Mouse (Mus musculus) spleen, postnatal 36 days (tissue): Measurements from ENCODE around the gene Esrrb.

ENCODE experiments used
- DNase-seq, 2 experiments: peaks; one replicate each; pipeline ENCODE4 v3.0.0; 2022; ENCODE audit warnings: low spot score in 2 of 2, mixed read lengths in 1 of 2

Gene Esrrb

DNA sequence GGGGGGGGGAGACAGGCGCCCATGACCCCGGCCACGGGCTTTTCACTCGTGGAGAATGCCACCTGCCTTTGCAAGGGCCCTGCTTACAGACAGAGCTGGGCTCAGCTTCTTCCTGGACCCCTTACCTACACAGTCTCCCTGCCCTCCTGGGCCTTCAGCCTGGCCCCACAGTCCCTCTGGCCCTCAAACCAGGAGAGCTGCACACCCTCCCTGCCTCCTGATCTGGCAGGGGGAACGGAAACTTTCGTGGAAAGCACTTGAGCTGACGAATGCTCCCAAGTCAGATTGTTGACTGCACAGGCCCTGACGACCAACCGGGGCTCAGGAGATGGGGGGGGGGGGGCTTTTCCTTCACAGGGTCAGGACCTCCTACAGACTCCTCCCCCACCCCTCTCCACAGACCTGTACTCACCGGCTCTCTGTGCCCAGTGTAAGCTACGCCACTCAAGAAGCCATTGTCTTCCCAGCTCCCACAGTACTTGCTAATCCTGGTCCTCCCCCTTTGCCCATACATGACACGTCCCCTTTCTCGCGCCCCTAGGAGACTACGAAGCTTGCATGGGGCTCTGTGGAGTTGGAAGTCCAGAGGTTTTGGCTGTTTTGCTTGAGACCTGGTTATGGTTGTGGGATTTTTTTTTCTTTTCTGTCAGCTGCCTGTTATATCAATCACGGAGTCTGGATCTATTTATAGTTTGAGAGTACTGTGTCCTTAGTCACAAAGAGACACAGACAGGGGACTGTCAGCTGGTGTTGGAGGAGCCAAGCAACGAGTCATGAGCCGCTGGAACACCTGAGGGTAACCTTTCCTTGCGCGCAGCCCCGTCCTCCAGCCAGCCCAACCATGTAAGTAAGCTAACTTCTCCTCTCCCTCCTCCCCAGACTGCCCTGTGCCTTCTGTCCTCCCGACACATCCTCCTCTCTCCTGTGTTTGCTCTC is at the start of gene Esrrb:
Esrrb (plus strand) TSS at position 422 of the 936 bp plus-strand sequence.
- DNase-seq = no peak

DNA sequence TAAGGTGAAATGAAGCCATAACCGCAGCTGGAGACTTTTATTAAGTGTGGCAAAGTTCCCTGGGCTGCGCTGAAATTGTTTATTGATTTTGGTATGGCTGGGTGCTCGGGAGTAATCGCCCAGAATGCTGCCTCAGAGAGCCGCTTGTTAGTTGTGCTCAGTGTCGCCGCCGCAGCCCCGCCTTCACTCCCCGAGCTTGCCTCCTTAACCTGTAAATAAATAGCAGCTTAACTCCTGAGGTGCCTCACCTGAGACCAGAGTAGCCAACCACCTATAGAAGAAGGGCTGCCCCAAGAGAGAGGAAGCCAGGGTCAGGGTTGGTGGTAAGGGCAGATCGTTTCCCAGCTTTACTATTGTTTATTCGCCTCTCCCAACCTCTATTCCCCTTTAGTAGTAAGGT is 40.3 kb upstream of the Esrrb start:
- no peak for DNase-seq

DNA sequence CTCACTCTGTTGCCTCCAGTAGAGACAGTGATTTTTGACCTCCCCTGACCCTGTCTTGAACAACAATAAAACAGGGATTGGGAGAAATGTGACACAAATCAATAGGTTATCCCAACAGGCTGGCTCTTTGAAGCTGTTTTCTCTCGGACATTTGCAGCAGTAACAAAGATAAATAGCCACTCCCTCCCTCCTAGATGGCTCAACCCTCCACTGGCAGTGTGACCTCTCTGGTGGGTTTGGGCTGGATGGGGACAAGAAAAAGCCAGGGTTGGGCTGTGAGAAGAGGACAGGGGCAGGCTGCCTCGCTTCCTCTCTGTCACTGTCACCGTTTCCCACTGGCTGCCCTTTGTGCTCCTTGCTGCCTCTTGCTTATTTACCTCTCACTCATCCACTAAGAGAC is 36.6 kb upstream of the Esrrb start:
- DNase-seq = no peak

DNA sequence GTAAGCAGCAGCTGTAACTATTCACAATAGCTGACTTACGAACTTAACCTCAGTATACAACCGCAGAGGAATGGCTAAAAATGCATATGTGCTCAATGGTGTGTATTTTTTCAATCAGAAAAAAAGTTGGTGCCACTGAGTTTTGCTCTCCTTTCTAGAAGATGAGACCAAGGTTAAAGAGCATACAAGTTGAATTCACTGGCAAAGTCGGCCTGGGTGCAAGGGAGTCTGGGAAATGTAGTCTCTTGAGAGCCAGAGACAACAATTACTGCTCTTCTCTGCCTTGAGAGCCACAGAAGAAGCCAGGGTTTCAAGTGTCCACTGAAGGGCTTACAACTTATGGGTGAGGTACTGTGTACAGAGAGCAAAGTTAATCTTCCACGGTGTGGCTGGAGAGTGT is 31.1 kb upstream of the Esrrb start:
- no peak for DNase-seq

DNA sequence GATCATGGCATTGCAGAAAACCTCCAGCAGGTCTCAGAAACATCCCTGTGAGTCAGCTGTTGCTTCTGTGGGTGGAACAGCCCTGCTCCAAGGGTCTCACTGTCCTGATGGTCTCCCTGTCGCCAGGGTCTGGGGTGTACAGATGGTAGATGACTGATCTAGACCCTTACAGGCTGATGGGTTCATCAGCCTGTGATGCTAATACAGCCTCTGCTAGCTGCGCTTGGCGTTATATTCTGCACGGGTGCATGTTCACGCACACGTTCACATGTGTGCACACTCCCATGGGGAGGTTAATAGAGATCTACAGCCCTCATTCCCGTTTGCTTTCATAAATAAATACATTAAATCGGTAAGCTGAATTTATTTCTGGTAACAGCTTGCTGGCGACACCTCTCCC is 30.2 kb upstream of the Esrrb start:
- no peak for DNase-seq

DNA sequence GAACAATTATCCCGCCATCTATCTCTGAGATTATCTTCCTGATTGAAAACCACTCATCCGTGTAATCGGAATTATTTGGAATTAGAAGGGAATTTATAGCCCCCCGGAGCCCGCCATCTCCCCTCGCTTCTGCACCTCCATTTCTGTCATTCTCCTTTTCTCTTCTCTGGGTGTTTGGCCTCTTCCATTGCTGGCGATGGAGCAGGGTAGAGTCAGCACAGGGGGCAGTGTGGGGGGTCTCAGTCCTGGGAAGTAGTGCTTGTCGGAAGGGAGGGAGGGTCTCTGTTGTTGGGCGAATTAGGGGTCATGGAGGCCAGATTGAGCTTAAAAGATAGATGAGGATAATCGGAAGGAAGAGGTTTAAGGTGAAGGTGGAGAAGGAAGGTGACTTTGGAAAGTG is 29.7 kb upstream of the Esrrb start:
- no peak for DNase-seq

DNA sequence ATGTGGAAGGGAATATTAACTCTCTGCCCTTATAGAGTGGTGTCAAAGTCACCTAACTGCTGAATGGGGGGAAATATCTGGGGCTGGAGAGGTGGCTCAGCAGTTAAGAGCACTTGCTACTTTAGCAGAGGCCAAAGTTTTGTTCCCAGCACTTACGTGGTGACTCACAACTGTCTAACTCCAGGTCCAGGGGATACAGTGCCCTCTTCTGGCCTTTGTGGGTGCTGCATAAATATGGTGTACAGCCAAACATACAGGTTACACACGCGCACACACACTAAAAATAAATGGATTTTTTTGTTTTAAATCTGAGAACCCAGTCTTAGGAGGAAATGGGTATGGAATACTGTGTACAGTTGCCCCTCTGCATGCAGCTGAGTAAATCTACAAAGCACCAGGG is 24.7 kb upstream of the Esrrb start:
- no peak for DNase-seq

DNA sequence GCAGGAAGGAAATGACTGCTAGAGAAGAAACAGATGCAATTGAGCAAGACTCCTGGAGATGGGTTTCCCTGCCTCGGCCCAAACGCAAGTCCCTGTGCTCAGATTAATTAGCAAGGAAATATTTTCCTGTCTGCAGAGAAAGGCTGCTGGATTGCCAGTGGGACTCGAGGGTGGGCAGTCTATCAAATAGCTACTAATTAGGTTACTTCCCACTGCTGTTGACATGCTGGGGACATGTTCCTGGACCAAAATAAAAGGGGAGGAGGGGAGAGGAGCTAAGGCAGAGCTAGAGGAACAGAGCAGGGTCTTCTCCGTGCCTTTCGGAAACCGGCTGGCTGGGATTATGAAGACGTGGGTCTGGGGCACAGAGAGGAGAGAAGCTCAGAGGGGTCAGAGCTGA is 24.0 kb upstream of the Esrrb start:
- DNase-seq = no peak

DNA sequence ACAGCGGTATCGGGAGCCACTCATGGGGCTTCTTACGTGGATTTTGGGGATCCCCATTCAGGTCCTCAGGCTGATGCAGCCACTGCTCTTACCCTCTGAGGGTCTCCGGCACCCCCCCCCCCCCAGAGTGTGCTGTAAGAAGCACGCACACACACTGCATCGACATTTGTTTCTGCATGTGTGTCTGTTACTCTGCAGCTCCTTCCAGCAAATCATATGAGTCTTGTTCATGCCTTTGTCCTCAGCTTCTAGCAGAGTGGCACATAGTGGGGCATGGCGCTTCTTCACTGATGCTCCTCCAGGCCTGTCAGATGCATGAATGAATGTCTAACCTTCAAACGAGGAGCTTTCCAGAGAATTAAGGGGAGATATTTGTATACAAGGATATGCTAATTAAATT is 11.4 kb upstream of the Esrrb start:
- DNase-seq = no peak

DNA sequence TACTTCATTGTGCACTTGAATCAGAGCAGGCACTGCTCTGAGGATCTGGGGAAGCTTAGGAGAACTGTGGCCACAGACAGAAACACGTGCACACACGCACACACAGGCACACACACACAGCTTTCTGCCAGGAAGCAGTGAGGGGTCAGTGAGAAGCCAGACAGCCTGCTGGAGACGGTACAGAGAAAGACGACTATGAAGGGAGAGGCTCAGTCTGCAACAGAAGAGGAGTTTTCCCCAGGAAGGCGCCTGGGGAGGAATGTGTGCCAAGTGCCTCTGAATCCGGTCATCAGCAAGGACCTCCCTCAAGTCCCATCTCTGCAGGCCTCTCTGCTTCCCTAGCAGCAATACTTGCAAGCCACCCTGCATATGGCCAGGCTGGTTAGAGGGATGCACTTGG is 1.5 kb upstream of the Esrrb start:
- DNase-seq = no peak

DNA sequence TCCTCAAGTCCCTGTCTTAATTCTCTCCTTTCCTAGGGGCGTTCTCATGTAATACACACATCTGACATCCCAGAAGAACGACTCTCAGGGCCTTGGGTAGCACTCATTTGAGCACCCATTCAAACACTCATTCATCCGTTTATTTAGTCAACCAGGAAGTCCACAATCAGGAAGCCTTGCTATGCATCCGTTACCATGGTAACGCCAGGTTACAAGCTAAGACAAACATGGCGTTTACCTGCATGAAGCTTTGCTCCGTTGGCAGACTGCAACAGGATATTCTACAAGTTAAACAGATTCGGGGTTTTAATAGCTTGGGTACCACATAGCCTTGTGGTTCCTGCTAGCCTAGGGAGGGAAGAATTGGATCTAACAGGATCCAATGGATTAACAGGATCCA is 1.0 kb upstream of the Esrrb start:
- no peak for DNase-seq

DNA sequence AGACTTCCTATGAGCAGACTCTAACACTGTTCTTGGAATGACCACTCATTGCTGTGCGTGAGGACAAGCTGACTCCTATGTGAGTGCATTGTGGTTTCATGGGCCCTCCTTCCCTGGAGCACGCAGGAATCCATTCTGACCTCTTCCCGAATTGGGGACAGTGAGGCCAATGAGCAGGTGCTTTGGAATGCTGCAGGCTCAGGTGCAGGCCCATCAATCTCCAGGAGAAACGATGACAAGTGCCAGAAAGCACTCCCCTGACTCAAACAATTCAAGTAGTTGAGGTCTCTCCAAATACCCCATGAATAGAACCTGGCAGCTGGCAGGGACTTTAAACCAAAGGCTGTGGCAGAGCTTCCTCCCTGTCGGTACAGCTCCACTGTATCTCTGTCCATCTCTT is 3.4 kb downstream of the Esrrb start:
- no peak for DNase-seq

DNA sequence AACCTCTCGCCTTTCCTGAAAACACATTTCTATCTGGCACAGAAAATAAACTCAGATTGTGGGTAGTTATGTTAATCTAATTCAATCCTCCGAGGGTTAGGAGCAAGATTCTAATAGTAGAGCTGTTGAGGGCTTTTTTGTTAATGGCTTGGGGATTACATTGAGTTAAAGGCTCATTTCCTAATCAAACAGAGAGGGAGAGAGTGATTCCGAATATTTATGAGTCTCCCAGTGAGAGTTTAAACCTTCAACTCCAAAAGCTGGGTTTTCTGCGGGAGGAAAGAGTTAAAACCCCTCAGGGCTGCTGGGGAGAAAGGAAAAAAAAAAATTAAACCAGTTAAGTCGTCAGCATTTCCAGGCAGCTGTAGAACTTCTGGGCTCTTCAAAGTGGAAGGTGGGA is 3.8 kb downstream of the Esrrb start:
- no peak for DNase-seq

DNA sequence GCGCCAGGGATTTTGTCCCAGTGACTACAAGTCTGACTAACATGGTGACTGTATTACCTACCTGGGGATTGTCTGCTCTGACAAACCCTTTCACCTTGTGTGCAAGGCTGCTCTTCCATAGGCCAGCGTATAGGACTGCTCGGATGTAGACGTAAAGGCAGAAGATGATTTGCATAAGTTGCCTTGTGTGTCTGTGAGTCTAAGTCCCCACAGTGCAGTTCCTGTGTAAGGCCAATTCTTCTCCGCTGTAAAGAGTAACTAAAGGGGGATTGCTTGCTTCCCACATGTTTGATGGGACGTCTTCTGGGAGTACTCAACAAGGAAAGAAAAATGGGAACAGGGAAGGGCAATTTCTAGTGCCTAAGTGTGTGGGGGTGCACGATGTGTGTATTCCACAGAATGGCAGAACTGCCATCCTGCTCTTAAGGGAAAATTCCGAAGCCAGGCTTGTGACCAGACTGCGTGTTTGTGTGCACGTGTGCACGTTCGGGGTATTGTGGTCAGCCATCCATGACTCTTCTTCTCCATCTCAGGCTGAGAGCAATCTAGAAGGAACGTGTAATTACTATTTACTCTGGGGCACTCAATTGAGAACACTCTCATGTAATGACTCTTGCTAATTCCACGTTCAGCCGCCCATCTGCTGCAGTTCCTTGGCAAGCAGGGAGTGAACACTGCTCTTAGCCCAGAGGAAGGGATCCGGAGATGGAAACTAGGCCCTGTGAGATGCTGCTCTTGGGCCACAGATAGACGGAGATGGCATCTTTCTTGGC is 9.9 kb downstream of the Esrrb start:
- no peak for DNase-seq

DNA sequence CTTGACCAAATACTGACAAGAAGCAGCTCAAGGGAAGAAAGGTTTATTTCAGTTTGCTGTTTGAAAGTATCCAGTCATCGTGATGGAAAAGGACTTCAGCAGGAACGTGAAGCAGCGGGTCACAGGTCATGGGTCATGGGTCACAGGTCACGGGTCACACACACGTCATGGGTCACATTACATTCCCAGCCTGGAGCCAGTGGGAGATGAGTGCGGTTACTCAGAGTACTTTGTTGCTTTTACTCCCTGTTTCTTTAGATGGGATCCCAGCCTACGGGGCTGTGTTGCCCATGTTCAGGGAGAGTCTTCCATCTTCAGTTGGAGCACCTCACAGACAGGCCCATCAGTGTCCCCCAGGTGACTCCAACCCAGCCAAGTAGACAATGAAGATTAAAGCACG is 13.4 kb downstream of the Esrrb start:
- DNase-seq = no peak

DNA sequence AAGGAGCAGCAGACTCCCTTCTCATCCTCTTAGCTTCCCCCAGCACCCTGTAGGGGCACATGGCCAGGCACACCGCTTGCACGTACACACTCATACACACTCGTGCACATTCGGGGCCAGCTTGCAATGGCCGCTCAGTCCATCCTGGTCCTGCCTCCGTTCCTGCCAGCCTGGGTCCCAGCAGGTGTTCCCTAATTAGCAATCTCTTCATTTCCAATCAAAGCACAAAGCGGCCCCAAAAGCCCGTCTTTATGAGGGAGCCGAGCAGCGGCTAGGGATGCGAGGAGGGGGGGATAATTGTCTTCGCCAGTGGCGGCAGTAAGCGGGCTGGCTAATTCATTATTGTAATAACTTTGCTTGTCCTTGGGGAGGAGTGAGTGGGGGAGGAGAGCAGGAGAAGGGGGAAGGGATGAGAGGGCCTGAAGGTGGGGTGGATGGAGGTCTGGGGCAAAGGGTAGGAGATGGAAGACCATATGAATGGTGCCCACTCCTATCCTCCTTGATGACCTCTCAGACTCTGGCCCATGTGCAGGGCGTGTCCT is 18.8 kb downstream of the Esrrb start:
- DNase-seq = no peak

DNA sequence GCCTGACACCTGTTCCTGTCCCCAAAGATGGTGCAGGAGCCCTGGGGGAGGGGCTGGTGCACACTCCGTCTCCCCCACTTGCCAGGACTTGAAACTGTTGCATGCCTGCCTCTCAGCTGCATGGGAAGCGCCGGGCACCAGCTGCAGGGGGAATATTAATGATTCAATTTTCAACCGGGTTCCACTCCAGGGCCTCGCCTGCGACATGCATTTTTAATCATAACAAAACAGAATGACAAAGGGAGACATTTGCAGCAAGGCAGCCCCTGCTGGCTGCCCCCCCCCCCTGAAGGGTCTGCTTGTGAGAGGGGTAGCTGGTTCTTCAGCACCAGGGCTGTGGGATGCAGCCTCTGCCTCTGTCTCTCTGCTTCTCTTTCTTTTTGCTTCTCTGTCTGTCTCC is 22.9 kb downstream of the Esrrb start:
- no peak for DNase-seq

DNA sequence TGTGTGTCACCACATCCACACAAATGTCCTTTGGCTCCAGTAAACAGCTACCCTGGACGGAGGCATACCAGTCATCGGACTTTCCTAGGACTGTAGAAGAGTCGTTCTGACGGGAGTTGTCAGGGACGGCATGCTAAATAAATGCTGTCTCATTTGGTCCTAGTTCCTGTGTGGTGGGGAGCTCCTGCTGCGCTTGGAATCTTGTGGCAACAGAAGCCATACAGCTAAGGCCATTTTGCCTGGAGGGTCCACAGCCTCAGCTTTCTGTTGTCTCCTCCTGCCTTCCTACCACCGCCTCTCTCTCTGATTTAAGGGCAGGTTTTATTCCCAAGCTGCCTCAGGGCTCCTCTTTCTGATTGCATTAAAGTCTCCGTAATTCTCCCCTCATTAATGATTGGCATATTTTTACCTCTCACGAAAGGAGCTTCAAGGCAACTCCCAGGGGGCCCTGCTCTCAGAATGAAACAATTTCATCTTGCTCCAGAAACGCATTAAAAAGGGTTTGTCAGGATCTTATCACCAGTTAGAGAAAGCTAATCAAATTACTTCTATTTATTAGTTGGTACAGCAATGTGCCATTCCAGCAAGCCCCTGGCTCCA is 26.9 kb downstream of the Esrrb start:
- no peak for DNase-seq

DNA sequence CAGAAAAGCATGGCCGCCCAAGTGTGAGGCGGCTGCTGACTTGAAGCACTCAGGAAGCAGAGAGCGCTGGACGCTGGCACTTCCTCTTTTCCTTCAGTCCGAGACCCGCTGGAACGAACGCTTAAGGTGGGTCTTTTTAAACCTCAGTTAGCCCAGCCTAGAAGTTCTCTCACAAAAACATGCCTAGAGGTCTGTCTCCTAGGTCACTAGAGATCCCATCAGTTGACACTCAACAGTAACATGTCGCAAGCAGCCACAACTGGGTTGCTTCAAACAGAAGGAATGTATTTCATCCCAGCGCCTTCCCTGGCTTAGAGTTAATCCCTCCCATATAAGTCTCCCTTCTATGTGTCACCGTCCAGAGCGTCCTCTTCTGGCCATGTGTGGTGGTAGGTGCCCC is 33.9 kb downstream of the Esrrb start:
- DNase-seq = no peak

DNA sequence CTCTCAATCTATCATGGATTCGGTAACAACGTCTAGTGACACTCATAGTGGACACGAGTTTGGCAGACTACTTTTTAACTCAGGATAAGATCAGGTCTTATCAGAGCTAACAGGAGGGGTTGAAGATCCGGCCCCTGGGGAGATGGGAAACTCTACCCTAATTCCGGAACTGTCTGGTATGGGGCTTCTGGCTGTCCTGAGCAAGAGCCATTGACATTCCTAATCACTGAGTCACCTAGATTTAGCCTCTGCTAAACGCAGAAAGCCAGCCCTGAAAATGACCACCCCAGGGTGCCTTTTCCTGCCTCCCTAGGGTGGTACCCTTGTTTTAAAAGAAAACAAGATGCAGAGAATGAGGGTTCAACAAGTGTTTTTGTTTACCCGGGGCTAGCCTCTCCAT is 34.4 kb downstream of the Esrrb start:
- DNase-seq = no peak

DNA sequence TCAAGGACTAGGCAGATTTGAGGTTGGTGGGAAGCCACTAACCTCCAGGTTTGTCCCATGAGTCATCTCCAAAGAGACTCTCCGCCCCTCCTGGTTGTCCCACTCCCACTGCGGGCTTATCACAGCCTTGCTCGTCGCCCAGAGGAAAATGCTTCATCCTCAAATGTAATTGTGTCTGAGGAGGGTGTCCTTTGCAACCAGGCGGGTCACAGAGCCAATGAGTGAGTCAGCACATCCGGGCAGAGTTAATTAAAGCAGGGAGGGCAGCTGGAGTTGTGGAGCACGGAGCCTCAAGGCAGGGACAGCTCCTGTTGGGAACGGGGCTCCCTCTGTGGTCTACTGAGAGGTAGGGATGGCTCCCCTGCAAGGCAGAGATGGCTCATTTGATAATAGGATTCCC is 37.8 kb downstream of the Esrrb start:
- no peak for DNase-seq

DNA sequence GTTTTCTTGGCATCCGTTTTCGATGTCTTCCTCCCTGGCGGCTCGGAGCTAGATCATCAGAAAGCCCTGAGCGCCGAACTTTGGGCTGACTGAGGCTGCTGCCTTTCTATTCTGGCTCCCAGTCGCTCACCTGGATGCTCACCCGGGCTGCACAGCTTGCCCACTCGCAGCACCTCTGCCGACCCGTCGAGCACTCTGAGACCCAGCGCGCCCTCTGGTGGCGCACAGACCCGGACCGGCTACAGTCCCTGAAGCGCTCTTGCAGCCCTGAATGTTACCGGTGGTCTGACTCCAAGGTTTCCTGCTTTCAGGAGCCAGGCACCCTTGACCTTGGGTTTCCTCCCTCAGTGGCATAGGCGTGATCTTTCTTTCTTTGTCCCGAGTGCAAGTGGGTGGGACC is 41.8 kb downstream of the Esrrb start:
- peak; percentile 36 to 37 for DNase-seq
